Comparison of ENCODE assay signal across 13 mouse cellular contexts in the genomic region with DNA sequence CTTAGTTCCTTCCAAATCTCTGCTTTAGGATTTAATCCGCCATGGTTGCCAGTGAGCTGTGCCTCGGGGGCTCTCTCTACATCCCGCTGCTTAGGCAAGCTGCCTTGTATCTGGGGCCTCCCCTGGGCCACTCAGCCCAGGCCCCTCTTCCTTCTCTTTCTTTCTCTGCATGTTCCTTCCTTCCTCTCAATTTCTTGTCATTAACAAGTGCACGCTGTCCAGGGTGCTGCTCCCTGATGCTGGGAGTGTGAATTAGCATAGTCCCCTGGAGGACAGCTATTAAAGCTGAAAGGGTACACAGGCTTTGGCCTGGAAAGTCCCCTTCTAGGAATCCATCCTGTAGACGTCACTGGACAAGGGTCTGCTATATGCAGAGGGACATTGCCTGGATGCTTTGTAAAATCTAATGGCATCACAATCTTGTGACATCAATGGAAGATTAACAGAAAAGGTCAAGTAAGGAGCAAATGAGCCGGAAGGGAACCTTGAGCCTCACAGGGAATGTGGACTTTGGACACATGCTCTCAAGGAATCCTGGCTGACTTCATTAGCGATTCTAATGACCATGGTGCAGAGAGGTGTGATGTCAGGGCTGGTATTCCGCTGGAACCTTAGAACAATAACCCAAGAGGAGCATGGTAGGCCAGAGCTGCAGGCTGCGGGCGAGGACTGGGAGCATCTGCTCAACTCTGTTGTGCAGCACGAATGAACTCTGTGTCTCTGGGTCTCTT. TPM values are rescaled to one million over a fixed set of nuclear protein-coding genes. Genes with fewer than 3 reads are reported as not detected.
DNase-seq lines count a peak whose midpoint lies in the region; ATAC-seq lines count a peak whose summit lies in the region.
"Had no signal": no experiment of that assay in that cellular context is flagged by ENCODE, and none has a peak within 500 bp of the region (broad histone marks: within the 10 kb centered on the region; RNA-seq: fewer than 3 reads in every experiment).

No protein-coding gene starts in this region.

- no peaks in the 10 kb centered on the region for H3K9me3 ChIP-seq in kidney, embryonic 14.5 days (ENCODE audit: control insufficient read depth, low read length)
- no peaks in the 10 kb centered on the region for H3K9me3 ChIP-seq in kidney, embryonic 16.5 days (ENCODE audit: low read length)
- H3K9me3 ChIP-seq in midbrain, embryonic 15.5 days = no peaks in the 10 kb centered on the region
- H3K9me3 ChIP-seq in forebrain, embryonic 15.5 days = no peaks in the 10 kb centered on the region
- H3K9me3 ChIP-seq: liver, embryonic 13.5 days had no signal

- H3K4me2 ChIP-seq in kidney, embryonic 14.5 days (replicated peaks; ENCODE audit: low read depth, low read length) = no peak overlapping the region
- no peak overlapping the region for H3K4me2 ChIP-seq in kidney, embryonic 16.5 days (replicated peaks; ENCODE audit: low read depth, low read length)
- H3K4me2 ChIP-seq in midbrain, embryonic 15.5 days = no peak overlapping the region
- H3K4me2 ChIP-seq in forebrain, embryonic 15.5 days (replicated peaks) = no peak overlapping the region
- H3K4me2 ChIP-seq: liver, embryonic 13.5 days had no signal

- H3K27me3 ChIP-seq in kidney, embryonic 14.5 days (ENCODE audit: control insufficient read depth, insufficient read depth, low read length) = no peaks in the 10 kb centered on the region
- no peaks in the 10 kb centered on the region for H3K27me3 ChIP-seq in kidney, embryonic 16.5 days (ENCODE audit: insufficient read depth, low read length)
- no peaks in the 10 kb centered on the region for H3K27me3 ChIP-seq in midbrain, embryonic 15.5 days (replicated peaks)
- no peaks in the 10 kb centered on the region for H3K27me3 ChIP-seq in forebrain, embryonic 15.5 days
- H3K27me3 ChIP-seq: liver, embryonic 13.5 days had no signal

- no peak for ATAC-seq in kidney, embryonic 14.5 days (ENCODE audit: low FRiP score, low TSS enrichment)
- peak; percentile 57 for ATAC-seq in kidney, embryonic 16.5 days (ENCODE audit: low FRiP score, low TSS enrichment)
- ATAC-seq in midbrain, embryonic 15.5 days (replicated peaks) = no peak
- ATAC-seq in forebrain, embryonic 15.5 days (replicated peaks) = no peak

- H3K36me3 ChIP-seq in kidney, embryonic 14.5 days (ENCODE audit: control insufficient read depth, insufficient read depth, low read length) = no peaks in the 10 kb centered on the region
- no peaks in the 10 kb centered on the region for H3K36me3 ChIP-seq in kidney, embryonic 16.5 days (ENCODE audit: insufficient read depth, low read length)
- no peaks in the 10 kb centered on the region for H3K36me3 ChIP-seq in midbrain, embryonic 15.5 days (replicated peaks)
- H3K36me3 ChIP-seq in forebrain, embryonic 15.5 days = no peaks in the 10 kb centered on the region
- H3K36me3 ChIP-seq: liver, embryonic 13.5 days had no signal

- no peak overlapping the region for H3K9ac ChIP-seq in kidney, embryonic 14.5 days (ENCODE audit: low read depth, low read length)
- H3K9ac ChIP-seq in kidney, embryonic 16.5 days (replicated peaks; ENCODE audit: low read length) = no peak overlapping the region
- no peak overlapping the region for H3K9ac ChIP-seq in midbrain, embryonic 15.5 days
- no peak overlapping the region for H3K9ac ChIP-seq in forebrain, embryonic 15.5 days (replicated peaks)
- H3K9ac ChIP-seq: liver, embryonic 13.5 days had no signal

- 58% methylated on average over 11 of the region's 11 CpGs for WGBS in kidney, embryonic 14.5 days
- 55% methylated on average over 11 of the region's 11 CpGs for WGBS in kidney, embryonic 16.5 days
- 40% methylated on average over 11 of the region's 11 CpGs for WGBS in midbrain, embryonic 15.5 days
- 41% methylated on average over 11 of the region's 11 CpGs for WGBS in forebrain, embryonic 15.5 days

- peak; percentile 77 for DNase-seq in kidney, adult 11 months
- DNase-seq in ZHBTc4 (ENCODE audit: low read depth, low spot score) = peak; percentile 28
- DNase-seq in cerebellum, adult 11 months = no peak
- no peak for DNase-seq in right cerebral cortex, postnatal 36 days (ENCODE audit: low spot score in 2 of 2)
- DNase-seq: cerebellum, postnatal 36 days; gastrocnemius, adult 2 months; liver, embryonic 13.5 days; spleen, adult 18-20 months had no signal

- H3K4me3 ChIP-seq in kidney, embryonic 14.5 days (ENCODE audit: low read length) = no peak overlapping the region
- H3K4me3 ChIP-seq in kidney, embryonic 16.5 days (ENCODE audit: low read length) = no peak overlapping the region
- H3K4me3 ChIP-seq in midbrain, embryonic 15.5 days = no peak overlapping the region
- no peak overlapping the region for H3K4me3 ChIP-seq in forebrain, embryonic 15.5 days
- H3K4me3 ChIP-seq: gastrocnemius, adult 2 months; left cerebral cortex, adult 2 months; liver, embryonic 13.5 days had no signal

- H3K4me1 ChIP-seq in kidney, embryonic 14.5 days (ENCODE audit: control insufficient read depth, insufficient read depth, low read length) = no peaks in the 10 kb centered on the region
- H3K4me1 ChIP-seq in kidney, embryonic 16.5 days (ENCODE audit: insufficient read depth, low read length) = no peaks in the 10 kb centered on the region
- peaks cover 7% of the 10 kb centered on the region; the same call in 1 of the 2 replicates for H3K4me1 ChIP-seq in midbrain, embryonic 15.5 days
- H3K4me1 ChIP-seq in forebrain, embryonic 15.5 days = peaks cover 8% of the 10 kb centered on the region; the same call in 1 of the 2 replicates
- H3K4me1 ChIP-seq: liver, embryonic 13.5 days had no signal

- no peak overlapping the region for H3K27ac ChIP-seq in kidney, embryonic 14.5 days (ENCODE audit: low read depth, low read length)
- H3K27ac ChIP-seq in kidney, embryonic 16.5 days (ENCODE audit: low read length) = no peak overlapping the region
- H3K27ac ChIP-seq in midbrain, embryonic 15.5 days = peak overlapping the region; percentile 4; the same call in 1 of the 2 replicates
- no peak overlapping the region for H3K27ac ChIP-seq in forebrain, embryonic 15.5 days (replicated peaks)
- H3K27ac ChIP-seq: gastrocnemius, adult 2 months; left cerebral cortex, adult 2 months; liver, embryonic 13.5 days had no signal

RNA-seq across cellular contexts. Expression of gene Ift27, which starts 20.7 kb away (rescaled TPM):
- polyA plus RNA-seq in kidney, embryonic 14.5 days (2014; fragmentation: Nextera tagmentation; extraction: Ambion mirVana) = 92.9 and 105 TPM in 2 replicates
- polyA plus RNA-seq in kidney, embryonic 16.5 days (2015; fragmentation: Nextera tagmentation; extraction: Ambion mirVana) = 83.7 and 91.0 TPM in 2 replicates
- 100 and 106 TPM in 2 replicates for polyA plus RNA-seq in midbrain, embryonic 15.5 days (2015; fragmentation: Nextera tagmentation; extraction: Ambion mirVana)
- 118 and 120 TPM in 2 replicates for polyA plus RNA-seq in forebrain, embryonic 15.5 days (2015; fragmentation: Nextera tagmentation; extraction: Ambion mirVana)

RNA-seq across cellular contexts. Expression of gene Cacng2, which starts 33.4 kb away (rescaled TPM):
- polyA plus RNA-seq in kidney, embryonic 14.5 days (2014; fragmentation: Nextera tagmentation; extraction: Ambion mirVana) = not detected in 2 replicates
- polyA plus RNA-seq in kidney, embryonic 16.5 days (2015; fragmentation: Nextera tagmentation; extraction: Ambion mirVana) = not detected in 2 replicates
- polyA plus RNA-seq in midbrain, embryonic 15.5 days (2015; fragmentation: Nextera tagmentation; extraction: Ambion mirVana) = 14.4 and 15.3 TPM in 2 replicates
- 7.0 and 7.6 TPM in 2 replicates for polyA plus RNA-seq in forebrain, embryonic 15.5 days (2015; fragmentation: Nextera tagmentation; extraction: Ambion mirVana)
- polyA plus RNA-seq: liver, embryonic 13.5 days had no signal

RNA-seq across cellular contexts. Expression of gene Pvalb, which starts 53.0 kb away (rescaled TPM):
- polyA plus RNA-seq in kidney, embryonic 14.5 days (2014; fragmentation: Nextera tagmentation; extraction: Ambion mirVana) = not detected in 2 replicates
- polyA plus RNA-seq in kidney, embryonic 16.5 days (2015; fragmentation: Nextera tagmentation; extraction: Ambion mirVana) = 0.44 TPM in 1 of 2 replicates, not detected in the other
- 1.7 and 3.0 TPM in 2 replicates for polyA plus RNA-seq in midbrain, embryonic 15.5 days (2015; fragmentation: Nextera tagmentation; extraction: Ambion mirVana)
- polyA plus RNA-seq in forebrain, embryonic 15.5 days (2015; fragmentation: Nextera tagmentation; extraction: Ambion mirVana) = not detected in 2 replicates
- polyA plus RNA-seq: liver, embryonic 13.5 days had no signal

Comparison
In these comparisons a context has a peak if more than half of its experiments do, and no peak if none do; other contexts are left out.
1. DNase-seq: peak in kidney, adult 11 months (single experiment) and ZHBTc4 (single experiment); none in cerebellum, adult 11 months (single experiment) and right cerebral cortex, postnatal 36 days (0 of 2).